Mouse (Mus musculus) liver, adult 2 months (tissue): ENCODE results near the gene Pbx3. TPM values are rescaled to one million over a fixed set of nuclear protein-coding genes. Genes with fewer than 3 reads are reported as not detected.

Experiments used
- DNase-seq: peaks from one replicate; pipeline ENCODE4 v3.0.0-alpha.2; 2011; ENCODE audit warnings: low read depth, low spot score; ENCODE audit errors: extremely low read depth
- H3K27ac ChIP-seq: fragments of 200-500 bp; replicated peaks from 2 replicates; pipeline ENCODE4 v1.5.1; 2012; ENCODE audit warnings: low read depth, mild to moderate bottlenecking, control low read depth, inconsistent platforms, low read length; ENCODE audit not compliant: insufficient read depth
- H3K27me3 ChIP-seq: fragments of 200-500 bp; 2 replicates; pipeline ENCODE4 v1.6.1; 2012; ENCODE audit warnings: mild to moderate bottlenecking, moderate library complexity, low read length, inconsistent platforms; ENCODE audit not compliant: control insufficient read depth, insufficient read depth
- H3K36me3 ChIP-seq: fragments of 200-500 bp; 2 replicates; pipeline ENCODE4 v1.6.1; 2012; ENCODE audit warnings: low read length, inconsistent platforms; ENCODE audit not compliant: control insufficient read depth, insufficient read depth
- H3K4me1 ChIP-seq: fragments of 200-500 bp; 2 replicates; pipeline ENCODE4 v1.6.1; 2011; ENCODE audit warnings: low read length; ENCODE audit not compliant: control insufficient read depth, insufficient read depth
- H3K4me3 ChIP-seq: fragments of 200-500 bp; 2 replicates; pipeline ENCODE4 v1.5.1; 2011; ENCODE audit warnings: low read depth, mild to moderate bottlenecking, control low read depth, low read length, moderate library complexity; ENCODE audit not compliant: insufficient read depth
- H3K79me2 ChIP-seq: fragments of 200-500 bp; 2 replicates; pipeline ENCODE4 v1.6.1; 2012; ENCODE audit warnings: inconsistent platforms, mild to moderate bottlenecking, low read length, moderate library complexity; ENCODE audit not compliant: control insufficient read depth, insufficient read depth
- H3K9ac ChIP-seq: fragments of 200-500 bp; 2 replicates; pipeline ENCODE4 v1.6.1; 2012; ENCODE audit warnings: low read depth, mild to moderate bottlenecking, control low read depth, inconsistent platforms, low read length
- CTCF ChIP-seq: fragments of 200-500 bp; IDR thresholded peaks from 2 replicates; pipeline ENCODE4 v1.5.1; 2011; ENCODE audit warnings: low read depth, low read length, control low read depth
- POLR2A ChIP-seq: fragments of 200-500 bp; IDR thresholded peaks from 2 replicates; pipeline ENCODE4 v1.6.1; 2011; ENCODE audit warnings: low read length, control low read depth; ENCODE audit not compliant: insufficient read depth; ENCODE audit errors: extremely low read depth
- WGBS: fragments of 180-500 bp; shearing (Covaris S2); methylation state at CpG from one replicate; pipeline ENCODE4 v1.1.7; 2018; 5-methylcytosine and 5-hydroxymethylcytosine counted together
- polyA plus RNA-seq: library from polyadenylated mRNA; depleted of rRNA; stranded (reverse); fragments of >200 nt; gene quantifications from 2 replicates; pipeline ENCODE4 v1.2.3, GENCODE M21; 2012
- total RNA-seq: library from RNA; depleted of rRNA; stranded (reverse); fragments of >200 nt; gene quantifications from 2 replicates; pipeline ENCODE4 v1.2.3, GENCODE M21; 2014

Gene Pbx3
- total and polyA plus RNA-seq, 2 experiments = 1.0 to 1.9 TPM

- H3K27me3 ChIP-seq = peaks cover 2% of the 10 kb centered on the region; the same call in 1 of the 2 replicates
- 18% methylated on average over 18 of the region's 18 CpGs for WGBS
- H3K9ac ChIP-seq = 0 out of 2 replicates have a peak overlapping the region, but pooled peaks have one; percentile 2
- H3K36me3 ChIP-seq = no peaks in the 10 kb centered on the region
- H3K4me1 ChIP-seq = peaks cover 2% of the 10 kb centered on the region
- DNase-seq = no peak
- H3K27ac ChIP-seq = no peak overlapping the region
- no peaks in the 10 kb centered on the region for H3K79me2 ChIP-seq
- no peak for TF ChIP-seq CTCF
- no peak for TF ChIP-seq POLR2A
- H3K4me3 ChIP-seq = peak overlapping the region; percentile 65
These were observed 122.8 kb downstream of the Pbx3 start for GRCm38 (mm10) chr2:34249961-34250658.

- Histone ChIP-seq H3K79me2 (no peaks in the 10 kb centered on the region), H3K36me3 (no peaks in the 10 kb centered on the region), H3K27ac (no peak overlapping the region), H3K9ac (no peak overlapping the region), H3K4me1 (peaks cover 2% of the 10 kb centered on the region), H3K27me3 (peaks cover 2% of the 10 kb centered on the region; the same call in 1 of the 2 replicates), H3K4me3 (peak overlapping the region; percentile 65)
- TF ChIP-seq CTCF (peak; percentile 23; the same call in 1 of the 2 replicates), POLR2A (no peak)
- DNase-seq = peak; percentile 40
- 2% methylated on average over 15 of the region's 15 CpGs for WGBS
These were observed 123.6 kb downstream of the Pbx3 start for GRCm38 (mm10) chr2:34249141-34249960.

GRCm38 (mm10) chr2:34240885-34241284 is 132.1 kb downstream of the Pbx3 start:
- Histone ChIP-seq H3K4me1 (no peaks in the 10 kb centered on the region; the same call in 1 of the 2 replicates), H3K79me2 (no peaks in the 10 kb centered on the region), H3K4me3 (no peak overlapping the region), H3K36me3 (no peaks in the 10 kb centered on the region), H3K27me3 (no peaks in the 10 kb centered on the region), H3K27ac (no peak overlapping the region), H3K9ac (no peak overlapping the region)
- no peak for DNase-seq
- TF ChIP-seq CTCF (no peak), POLR2A (no peak)

GRCm38 (mm10) chr2:34239315-34239858 is 133.6 kb downstream of the Pbx3 start:
- Histone ChIP-seq H3K9ac (no peak overlapping the region), H3K27me3 (no peaks in the 10 kb centered on the region), H3K4me1 (no peaks in the 10 kb centered on the region; the same call in 1 of the 2 replicates), H3K27ac (no peak overlapping the region), H3K4me3 (no peak overlapping the region), H3K36me3 (no peaks in the 10 kb centered on the region), H3K79me2 (no peaks in the 10 kb centered on the region)
- no peak for DNase-seq
- WGBS = 94% methylated on average over 4 of the region's 4 CpGs
- no peak for TF ChIP-seq CTCF
- no peak for TF ChIP-seq POLR2A

- TF ChIP-seq POLR2A (no peak), CTCF (no peak)
- WGBS = 25% methylated on average over 8 of the region's 8 CpGs
These were observed 137.4 kb downstream of the Pbx3 start for GRCm38 (mm10) chr2:34235467-34236075.

More at GRCm38 (mm10) chr2:34235467-34236075, 137.4 kb downstream of the Pbx3 start:
- DNase-seq = no peak
- no peaks in the 10 kb centered on the region for H3K36me3 ChIP-seq
- H3K79me2 ChIP-seq = no peaks in the 10 kb centered on the region
- no peaks in the 10 kb centered on the region for H3K27me3 ChIP-seq
- H3K4me1 ChIP-seq = no peaks in the 10 kb centered on the region; the same call in 1 of the 2 replicates
- H3K9ac ChIP-seq = no peak overlapping the region
- no peak overlapping the region for H3K27ac ChIP-seq
- no peak overlapping the region for H3K4me3 ChIP-seq
